ENCODE assay signal across 14 mouse cellular contexts in the genomic region with DNA sequence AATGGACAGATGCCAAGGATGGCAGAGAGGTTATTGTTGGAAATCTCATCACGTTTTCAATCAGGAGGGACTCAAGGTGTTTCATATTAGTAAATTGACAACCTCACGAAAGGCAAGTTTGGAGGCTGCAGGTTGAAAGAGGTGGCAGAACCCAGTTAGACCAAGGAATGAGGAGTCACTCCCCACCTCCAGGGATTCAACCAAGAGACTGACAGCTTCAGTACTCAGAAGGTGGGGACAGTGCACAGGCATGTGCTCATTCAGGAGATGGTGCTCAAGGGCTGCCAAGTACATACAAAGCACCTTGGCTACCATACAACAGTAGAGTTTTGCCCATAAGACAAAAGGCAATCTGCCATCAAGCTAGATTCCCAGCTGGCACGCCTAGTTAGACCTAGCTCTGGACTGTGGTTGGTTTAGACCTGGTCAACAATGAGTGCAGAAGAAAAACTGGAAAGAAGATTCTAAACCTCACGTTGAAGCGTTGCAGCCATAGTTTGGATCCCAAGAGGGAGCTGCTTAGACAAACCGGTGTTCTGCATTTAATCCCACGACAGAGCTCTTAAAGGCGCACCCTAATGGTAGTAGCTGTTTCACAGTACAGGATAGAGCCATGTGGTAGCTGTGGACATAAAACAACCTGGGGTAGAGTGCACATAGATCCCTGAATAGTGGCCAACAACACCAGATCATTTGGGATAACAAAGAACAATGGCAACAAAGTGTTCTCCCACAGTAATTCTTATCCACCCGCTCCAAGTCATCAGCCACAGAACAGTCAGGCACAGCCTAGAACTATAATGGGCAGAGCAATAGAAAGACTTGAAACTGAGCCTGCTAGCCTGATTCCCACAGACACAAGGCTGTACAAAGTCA. TPM values are rescaled to one million over a fixed set of nuclear protein-coding genes. Genes with fewer than 3 reads are reported as not detected.
DNase-seq lines count a peak whose midpoint lies in the region; ATAC-seq and TF ChIP-seq lines count a peak whose summit lies in the region.
"Had no signal": no experiment of that assay in that cellular context is flagged by ENCODE, and none has a peak within 500 bp of the region (broad histone marks: within the 10 kb centered on the region; RNA-seq: fewer than 3 reads in every experiment).

No protein-coding gene starts in this region.

- H3K9ac ChIP-seq in embryonic facial prominence, embryonic 15.5 days, result no peak overlapping the region
- peak overlapping the region; percentile 70; the same call in 1 of the 2 replicates for H3K9ac ChIP-seq in midbrain, embryonic 16.5 days (ENCODE audit: low read depth, low read length)

- H3K9me3 ChIP-seq in embryonic facial prominence, embryonic 15.5 days (replicated peaks), result no peaks in the 10 kb centered on the region
- H3K9me3 ChIP-seq in midbrain, embryonic 16.5 days (replicated peaks; ENCODE audit: control insufficient read depth, low read length, poor library complexity, severe bottlenecking), result no peaks in the 10 kb centered on the region

- ATAC-seq in embryonic facial prominence, embryonic 15.5 days (ENCODE audit: insufficient number of reproducible peaks, low FRiP score, low TSS enrichment, low read depth), result no peak
- ATAC-seq in midbrain, embryonic 16.5 days, result no peak
- ATAC-seq: activated CD4-positive, CD25-positive, alpha-beta regulatory T cell, adult 4 months; lung, postnatal 0 days had no signal

- TF ChIP-seq CTCF in layer of hippocampus, adult 2 months (conservative IDR thresholded peaks at IDR 0.05), result no peak; the same call in 1 of the 2 replicates

- WGBS in embryonic facial prominence, embryonic 15.5 days, result 75% methylated on average over 9 of the region's 9 CpGs
- 77% methylated on average over 9 of the region's 9 CpGs for WGBS in midbrain, embryonic 16.5 days

- peak overlapping the region; percentile 49; the same call in 1 of the 2 replicates for H3K4me2 ChIP-seq in embryonic facial prominence, embryonic 15.5 days (replicated peaks)
- H3K4me2 ChIP-seq in midbrain, embryonic 16.5 days (ENCODE audit: low read length), result peak overlapping the region; percentile 77

- H3K36me3 ChIP-seq in embryonic facial prominence, embryonic 15.5 days, result peaks cover 5% of the 10 kb centered on the region; the same call in 1 of the 2 replicates
- H3K36me3 ChIP-seq in midbrain, embryonic 16.5 days (ENCODE audit: control insufficient read depth, insufficient read depth, low read length), result no peaks in the 10 kb centered on the region

- H3K27ac ChIP-seq in layer of hippocampus, adult 2 months, result 0 out of 2 replicates have a peak overlapping the region, but pooled peaks have one; percentile 3
- no peak overlapping the region; the same call in 1 of the 2 replicates for H3K27ac ChIP-seq in embryonic facial prominence, embryonic 15.5 days (replicated peaks)
- peak overlapping the region; percentile 83 for H3K27ac ChIP-seq in midbrain, embryonic 16.5 days (ENCODE audit: low read length)

- H3K4me3 ChIP-seq in layer of hippocampus, adult 2 months, result no peak overlapping the region
- no peak overlapping the region for H3K4me3 ChIP-seq in embryonic facial prominence, embryonic 15.5 days (replicated peaks)
- H3K4me3 ChIP-seq in midbrain, embryonic 16.5 days (ENCODE audit: low read depth, low read length), result peak overlapping the region; percentile 37; the same call in 1 of the 2 replicates

- peaks cover 23% of the 10 kb centered on the region; the same call in 1 of the 2 replicates for H3K4me1 ChIP-seq in embryonic facial prominence, embryonic 15.5 days
- H3K4me1 ChIP-seq in midbrain, embryonic 16.5 days (ENCODE audit: control insufficient read depth, insufficient read depth, low read length), result peaks cover 16% of the 10 kb centered on the region

- H3K27me3 ChIP-seq in embryonic facial prominence, embryonic 15.5 days, result no peaks in the 10 kb centered on the region
- H3K27me3 ChIP-seq in midbrain, embryonic 16.5 days (ENCODE audit: control insufficient read depth, insufficient read depth, low read depth, low read length), result no peaks in the 10 kb centered on the region

- DNase-seq in cerebellum, postnatal 10 days, result peak; percentile 25 to 29
- no peak for DNase-seq in cerebellum, postnatal 4 days (ENCODE audit: low spot score in 2 of 2)
- DNase-seq in layer of hippocampus, adult 2 months (ENCODE audit: low spot score in 2 of 2), result no peak
- no peak for DNase-seq in layer of hippocampus, postnatal 25 days (ENCODE audit: extremely low spot score in 1 of 2, low spot score in 1 of 2)
- no peak for DNase-seq in layer of hippocampus, adult 18-20 months (ENCODE audit: low spot score in 2 of 2)
- DNase-seq in layer of hippocampus, postnatal 10 days (ENCODE audit: low spot score in 2 of 2), result no peak
- DNase-seq: B cell, adult 2 months; gastrocnemius, adult 2 months; kidney, adult 8-10 months had no signal

RNA-seq across cellular contexts. Expression of gene Pecr, which starts 27.5 kb away (rescaled TPM):
- total RNA-seq in layer of hippocampus, adult 2 months (2021), result 1 to 10 TPM; 5.4 to 6.7 TPM
- 1 to 10 TPM; 5.2 to 5.9 TPM for total RNA-seq in layer of hippocampus, postnatal 25 days (2021)
- 35.6 and 37.1 TPM in 2 replicates for polyA plus RNA-seq in embryonic facial prominence, embryonic 15.5 days (2015; fragmentation: Nextera tagmentation; extraction: Ambion mirVana)
- polyA plus RNA-seq in midbrain, embryonic 16.5 days (2015; fragmentation: Nextera tagmentation; extraction: Ambion mirVana), result 5.9 and 8.3 TPM in 2 replicates
- total RNA-seq in layer of hippocampus, adult 18-20 months (2021), result 1 to 10 TPM; 5.6 to 6.3 TPM
- 1 to 10 TPM; 4.8 to 6.4 TPM for total RNA-seq in layer of hippocampus, postnatal 10 days (2021)

RNA-seq across cellular contexts. Expression of gene Tmem169, which starts 27.6 kb away (rescaled TPM):
- total RNA-seq in layer of hippocampus, adult 2 months (2021), result 10 to 100 TPM; 13.6 to 17.1 TPM
- total RNA-seq in layer of hippocampus, postnatal 25 days (2021), result 10 to 100 TPM; 18.0 to 20.6 TPM
- polyA plus RNA-seq in embryonic facial prominence, embryonic 15.5 days (2015; fragmentation: Nextera tagmentation; extraction: Ambion mirVana), result 3.1 and 3.7 TPM in 2 replicates
- 40.8 and 42.5 TPM in 2 replicates for polyA plus RNA-seq in midbrain, embryonic 16.5 days (2015; fragmentation: Nextera tagmentation; extraction: Ambion mirVana)
- total RNA-seq in layer of hippocampus, adult 18-20 months (2021), result 10 to 100 TPM; 12.9 to 14.5 TPM
- total RNA-seq in layer of hippocampus, postnatal 10 days (2021), result 10 to 100 TPM; 35.5 to 41.4 TPM
- total RNA-seq: common myeloid progenitor, adult 5-6 weeks; gastrocnemius, adult 2 months had no signal

RNA-seq across cellular contexts. Expression of gene Mreg, which starts 44.5 kb away (rescaled TPM):
- 1 to 10 TPM; 3.1 to 3.6 TPM for total RNA-seq in layer of hippocampus, adult 2 months (2021)
- 1 to 10 TPM; 3.5 to 4.0 TPM for total RNA-seq in layer of hippocampus, postnatal 25 days (2021)
- 9.8 and 10.4 TPM in 2 replicates for polyA plus RNA-seq in embryonic facial prominence, embryonic 15.5 days (2015; fragmentation: Nextera tagmentation; extraction: Ambion mirVana)
- polyA plus RNA-seq in midbrain, embryonic 16.5 days (2015; fragmentation: Nextera tagmentation; extraction: Ambion mirVana), result 1.6 and 1.9 TPM in 2 replicates
- 1 to 10 TPM; 4.7 TPM for total RNA-seq in layer of hippocampus, adult 18-20 months (2021)
- 1 to 10 TPM; 1.3 to 1.7 TPM for total RNA-seq in layer of hippocampus, postnatal 10 days (2021)

RNA-seq across cellular contexts. Expression of gene Xrcc5, which starts 50.6 kb away (rescaled TPM):
- total RNA-seq in layer of hippocampus, adult 2 months (2021), result 10 to 100 TPM; 14.2 to 14.8 TPM
- 10 to 100 TPM; 13.1 to 13.9 TPM for total RNA-seq in layer of hippocampus, postnatal 25 days (2021)
- 32.9 and 35.3 TPM in 2 replicates for polyA plus RNA-seq in embryonic facial prominence, embryonic 15.5 days (2015; fragmentation: Nextera tagmentation; extraction: Ambion mirVana)
- 12.9 and 14.7 TPM in 2 replicates for polyA plus RNA-seq in midbrain, embryonic 16.5 days (2015; fragmentation: Nextera tagmentation; extraction: Ambion mirVana)
- total RNA-seq in layer of hippocampus, adult 18-20 months (2021), result 10 to 100 TPM; 15.3 to 17.5 TPM
- 10 to 100 TPM; 10.5 to 13.9 TPM for total RNA-seq in layer of hippocampus, postnatal 10 days (2021)

Comparison
In these comparisons a context has a peak if more than half of its experiments do, and no peak if none do; other contexts are left out.
1. DNase-seq: peak in cerebellum, postnatal 10 days (2 of 2); none in cerebellum, postnatal 4 days (0 of 2), layer of hippocampus, adult 2 months (0 of 2), layer of hippocampus, postnatal 25 days (0 of 2), layer of hippocampus, adult 18-20 months (0 of 2) and layer of hippocampus, postnatal 10 days (0 of 2).